Mouse (Mus musculus) cortical plate, adult 2 months (tissue): ENCODE results near the gene Fgf4. TPM values are rescaled to one million over a fixed set of nuclear protein-coding genes. Genes with fewer than 3 reads are reported as not detected.
"Not testable (repeated sequence)": the region's sequence is repeated elsewhere in the genome, so short reads cannot be mapped to it uniquely, and the experiment has no call there.

Experiments used
- H3K27ac ChIP-seq: fragments of 200-500 bp; 2 replicates; pipeline ENCODE4 v1.5.1; 2012; ENCODE audit warnings: low read length, control low read depth, inconsistent platforms; ENCODE audit not compliant: insufficient read depth
- H3K4me1 ChIP-seq: fragments of 200-500 bp; 2 replicates; pipeline ENCODE4 v1.6.1; 2011; ENCODE audit warnings: low read length; ENCODE audit not compliant: control insufficient read depth, insufficient read depth
- H3K4me3 ChIP-seq: fragments of 200-500 bp; 2 replicates; pipeline ENCODE4 v1.5.1; 2011; ENCODE audit warnings: mild to moderate bottlenecking, low read length, control low read depth; ENCODE audit not compliant: insufficient read depth
- CTCF ChIP-seq: fragments of 200-500 bp; IDR thresholded peaks from 2 replicates; pipeline ENCODE4 v1.5.1; 2011; ENCODE audit warnings: mild to moderate bottlenecking, control low read depth, low read length; ENCODE audit not compliant: insufficient read depth; ENCODE audit errors: extremely low read depth
- POLR2A ChIP-seq: fragments of 200-500 bp; IDR thresholded peaks from 2 replicates; pipeline ENCODE4 v1.6.1; 2011; ENCODE audit warnings: mild to moderate bottlenecking, low read length, control low read depth; ENCODE audit not compliant: insufficient read depth; ENCODE audit errors: extremely low read depth
- polyA plus RNA-seq: library from polyadenylated mRNA; depleted of rRNA; stranded (reverse); fragments of >200 nt; gene quantifications from 2 replicates; pipeline ENCODE4 v1.2.3, GENCODE M21; 2012; rRNA removed

Fgf4 gene
- polyA plus RNA-seq, 1 experiment = not detected

DNA sequence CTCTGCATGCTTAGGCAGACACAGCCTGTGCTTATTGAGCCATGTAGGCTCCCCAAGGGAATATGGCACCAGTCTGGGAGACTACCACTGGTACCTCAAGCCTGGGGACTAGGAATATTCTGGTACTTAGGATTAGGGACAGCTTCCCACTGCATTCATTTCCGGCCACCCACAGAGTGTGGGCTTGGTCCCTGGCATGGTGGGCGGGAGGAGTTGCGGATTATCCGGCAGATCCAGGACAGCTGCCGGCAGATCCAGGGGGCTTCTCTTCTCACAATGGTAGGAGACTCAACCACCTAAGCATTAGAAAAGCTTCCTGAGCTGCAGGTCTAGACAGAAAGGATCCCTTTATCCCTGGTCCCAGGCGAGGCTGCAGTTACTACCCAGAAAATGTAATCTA is 51.3 kb downstream of the Fgf4 start:
- Histone ChIP-seq H3K27ac (no peak overlapping the region), H3K4me3 (no peak overlapping the region), H3K4me1 (no peaks in the 10 kb centered on the region; the same call in 1 of the 2 replicates)
- TF ChIP-seq CTCF = no peak
- TF ChIP-seq POLR2A = no peak

DNA sequence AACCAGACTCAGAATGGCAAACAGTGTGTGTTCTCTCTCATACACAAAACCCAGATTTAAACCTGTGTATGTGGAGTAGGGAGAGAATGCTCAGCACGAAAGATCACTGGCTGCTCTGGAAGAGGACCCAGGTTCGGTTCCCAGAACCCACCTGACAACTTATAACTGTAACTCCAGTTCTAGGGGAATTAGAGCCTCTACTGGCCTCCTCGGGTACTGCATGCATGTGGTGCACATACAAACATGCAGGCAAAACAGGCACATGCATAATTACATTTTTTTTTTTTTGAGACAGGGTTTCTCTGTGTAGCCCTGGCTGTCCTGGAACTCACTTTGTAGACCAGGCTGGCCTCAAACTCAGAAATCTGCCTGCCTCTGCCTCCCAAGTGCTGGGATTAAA is 58.3 kb downstream of the Fgf4 start:
- H3K4me3 ChIP-seq = not testable (repeated sequence)

DNA sequence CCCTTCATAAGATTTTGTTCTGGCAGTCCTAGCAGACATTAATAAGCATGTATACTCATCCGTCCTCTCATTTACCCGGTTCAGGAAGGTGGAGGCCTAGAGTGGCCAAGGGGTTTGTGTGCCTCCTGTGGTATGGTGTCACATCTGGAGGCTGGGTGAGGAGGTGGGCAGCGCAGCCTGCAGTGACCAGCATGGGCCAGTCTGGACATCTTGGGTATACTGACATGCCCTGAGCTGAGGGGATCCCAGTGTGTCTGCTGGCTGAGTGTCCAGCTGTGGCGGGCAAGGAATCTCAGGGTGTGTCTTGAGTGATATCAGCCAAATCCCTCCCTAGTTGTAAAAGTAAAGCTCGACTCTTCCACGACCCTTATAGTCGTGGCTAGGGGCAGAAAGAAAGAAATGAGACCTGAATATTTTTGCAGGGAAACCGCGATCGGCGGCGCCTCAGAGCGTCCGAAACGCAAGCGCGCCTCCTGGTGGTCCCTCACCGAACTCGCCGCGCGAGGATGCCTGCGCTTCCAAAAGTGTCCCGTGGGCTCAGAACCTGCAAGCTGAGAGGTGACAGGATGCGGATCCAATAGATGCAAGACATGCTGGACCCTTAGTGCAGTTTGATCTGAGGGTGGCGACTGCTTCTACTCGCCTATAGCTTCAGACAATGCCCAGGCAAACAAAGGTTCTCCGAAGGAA is 59.7 kb downstream of the Fgf4 start:
- Histone ChIP-seq H3K4me1 (peaks cover 2% of the 10 kb centered on the region; the same call in 1 of the 2 replicates), H3K4me3 (no peak overlapping the region), H3K27ac (no peak overlapping the region)
- TF ChIP-seq CTCF = peak; percentile 73
- TF ChIP-seq POLR2A = no peak

More for the DNA sequence above, 58.3 kb downstream of the Fgf4 start:
- not testable (repeated sequence) for H3K4me1 ChIP-seq, H3K27ac ChIP-seq

DNA sequence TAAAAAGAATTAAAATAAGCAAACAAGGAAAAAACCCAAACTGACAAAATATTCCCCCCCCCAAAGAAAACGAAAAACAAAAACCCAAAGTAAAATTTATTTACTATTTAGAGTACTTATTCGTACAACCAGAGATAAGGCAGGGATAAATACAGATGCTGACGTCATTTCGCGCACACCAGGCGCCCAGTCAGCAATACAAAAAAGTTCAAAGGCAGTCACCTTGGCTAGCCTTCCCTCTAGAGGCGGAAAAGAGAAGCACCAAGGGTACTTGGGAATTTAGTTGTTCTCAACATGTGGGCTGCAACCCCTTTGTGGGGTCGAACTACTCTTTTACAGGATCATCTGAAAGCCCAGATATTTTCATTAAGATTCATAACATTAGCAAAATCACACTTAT is 60.6 kb downstream of the Fgf4 start:
- TF ChIP-seq CTCF (no peak), POLR2A (no peak)
- Histone ChIP-seq H3K4me3 (no peak overlapping the region), H3K27ac (no peak overlapping the region)

DNA sequence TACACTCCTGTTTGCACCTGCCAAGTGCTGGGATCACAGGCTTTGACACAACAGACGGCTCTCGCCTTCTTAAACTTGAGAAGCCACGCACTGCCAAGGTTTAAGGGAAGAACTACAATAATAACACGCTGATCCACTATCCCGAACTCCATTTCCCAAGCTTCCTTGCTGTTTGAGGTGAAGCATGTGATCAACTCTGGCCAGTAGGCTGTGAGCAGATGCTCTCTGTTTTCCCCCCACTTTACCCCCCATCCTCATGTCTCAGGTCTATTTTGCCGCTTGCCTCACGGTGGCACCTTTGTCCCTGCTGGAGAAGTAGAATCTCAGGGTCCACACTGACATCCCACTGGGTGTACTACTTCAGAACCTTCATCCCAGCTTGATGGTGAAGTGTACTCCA is 61.5 kb downstream of the Fgf4 start:
- H3K4me3 ChIP-seq = no peak overlapping the region
- H3K27ac ChIP-seq = no peak overlapping the region
- TF ChIP-seq POLR2A = no peak
- TF ChIP-seq CTCF = no peak
- H3K4me1 ChIP-seq = peaks cover 2% of the 10 kb centered on the region; the same call in 1 of the 2 replicates

More for the DNA sequence above, 60.6 kb downstream of the Fgf4 start:
- peaks cover 2% of the 10 kb centered on the region; the same call in 1 of the 2 replicates for H3K4me1 ChIP-seq

DNA sequence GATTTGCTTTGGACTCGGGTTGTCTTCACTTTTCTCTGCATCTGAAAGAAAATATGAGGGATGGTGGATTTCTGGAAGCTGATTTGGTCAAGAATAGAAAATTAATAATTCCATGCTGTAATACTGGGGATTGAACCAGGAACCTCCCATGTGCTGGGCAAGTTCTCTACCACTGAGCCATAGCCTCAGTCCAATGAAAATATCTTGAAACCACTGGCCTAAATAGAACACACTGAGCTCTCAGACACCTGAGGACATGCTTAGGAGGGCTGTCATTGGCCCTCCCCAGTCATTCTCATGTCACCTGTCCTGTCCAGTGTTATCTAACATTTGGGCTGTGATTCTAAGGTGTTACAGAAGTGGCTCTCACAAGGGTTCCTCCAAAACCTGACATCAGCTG is 64.0 kb downstream of the Fgf4 start:
- no peak for TF ChIP-seq CTCF
- TF ChIP-seq POLR2A = no peak
- H3K4me3 ChIP-seq = no peak overlapping the region
- peaks cover 3% of the 10 kb centered on the region; the same call in 1 of the 2 replicates for H3K4me1 ChIP-seq
- H3K27ac ChIP-seq = no peak overlapping the region

DNA sequence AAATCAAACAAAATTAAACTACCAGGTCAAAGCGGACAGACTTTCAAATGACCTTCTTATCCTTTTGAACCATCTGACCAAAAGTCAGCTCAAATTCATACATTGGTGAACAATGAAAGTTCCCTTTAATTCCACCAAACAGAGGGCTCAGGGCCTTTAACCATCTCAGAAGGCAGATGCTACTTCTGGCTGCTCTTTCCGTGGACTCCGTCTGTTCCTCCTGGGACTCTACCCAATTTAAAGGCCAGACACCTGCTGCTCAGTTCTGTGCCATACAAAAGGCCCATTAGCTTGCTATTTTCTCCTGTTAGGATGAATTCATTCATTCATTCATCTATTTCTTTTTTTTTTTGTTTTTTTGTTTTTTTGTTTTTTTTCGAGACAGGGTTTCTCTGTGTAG is 65.7 kb downstream of the Fgf4 start:
- Histone ChIP-seq H3K27ac (no peak overlapping the region), H3K4me3 (no peak overlapping the region), H3K4me1 (peaks cover 2% of the 10 kb centered on the region; the same call in 1 of the 2 replicates)
- TF ChIP-seq POLR2A = no peak
- TF ChIP-seq CTCF = no peak

DNA sequence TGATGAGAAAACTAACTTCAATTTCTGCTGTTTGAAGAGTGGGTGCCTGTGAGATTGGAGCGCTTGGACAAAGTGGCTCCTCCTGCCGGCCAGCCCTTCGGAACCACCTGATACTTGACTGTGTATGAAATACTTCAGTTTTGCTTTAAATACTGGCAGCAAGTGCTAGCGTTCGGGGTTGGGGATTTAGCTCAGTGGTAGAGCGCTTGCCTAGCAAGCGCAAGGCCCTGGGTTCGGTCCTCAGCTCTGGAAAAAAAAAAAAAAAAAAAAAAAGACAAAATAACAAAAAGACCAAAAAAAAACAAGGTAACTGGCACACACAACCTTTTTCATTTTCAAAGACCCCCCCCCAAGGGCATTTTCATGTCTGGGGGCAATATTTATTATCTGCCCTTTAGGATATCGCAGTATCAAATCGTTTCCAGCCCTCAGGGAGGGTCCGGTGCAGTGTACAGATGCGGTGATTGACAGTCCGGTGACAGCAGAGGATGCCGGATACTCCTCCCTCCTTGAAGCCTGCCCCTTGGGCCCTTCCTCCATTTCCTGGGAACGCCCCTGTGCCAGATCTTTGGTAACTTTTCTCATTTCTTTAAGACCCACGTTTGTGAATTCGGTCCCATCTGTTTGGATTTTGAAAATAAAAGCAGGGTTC is 67.3 kb downstream of the Fgf4 start:
- H3K4me1 ChIP-seq = peaks cover 2% of the 10 kb centered on the region; the same call in 1 of the 2 replicates
- peak overlapping the region; percentile 34 for H3K27ac ChIP-seq
- H3K4me3 ChIP-seq = peak overlapping the region; percentile 75
- TF ChIP-seq POLR2A (no peak), CTCF (peak; percentile 34)

Other genes with a start within 250 kb of the Fgf4 start
- 3.0 and 3.2 TPM in 2 replicates for gene Ano1, start 95.4 kb upstream of the Fgf4 start, polyA plus RNA-seq
- gene Fgf3, start 9.3 kb upstream of the Fgf4 start, polyA plus RNA-seq = 0.34 and 0.65 TPM in 2 replicates
- not detected in 2 replicates for gene Fgf15, start 49.2 kb downstream of the Fgf4 start, polyA plus RNA-seq
- 34.9 and 37.6 TPM in 2 replicates for gene LTO1, start 67.7 kb downstream of the Fgf4 start, polyA plus RNA-seq
- gene Ccnd1, start 92.6 kb downstream of the Fgf4 start, polyA plus RNA-seq = 27.7 and 28.2 TPM in 2 replicates